Mouse (Mus musculus) hindlimb bud, embryonic 11.5 days (tissue): Measurements from ENCODE around the gene Rnf208.
A peak's percentile ranks its signal among the peaks of the same experiment; 100 is the strongest.

Experiments
- DNase-seq: peaks from one replicate; pipeline ENCODE4 v3.0.0-alpha.2; 2012; ENCODE audit warnings: low read depth, low spot score; ENCODE audit errors: extremely low spot score

Rnf208 gene

GRCm38 (mm10) chr2:25272515-25272914, 30.5 kb downstream of the Rnf208 start:
- no peak for DNase-seq

- no peak for DNase-seq
Measured at GRCm38 (mm10) chr2:25273010-25273409, 31.0 kb downstream of the Rnf208 start.

GRCm38 (mm10) chr2:25278928-25279882, 37.1 kb downstream of the Rnf208 start:
- no peak for DNase-seq

GRCm38 (mm10) chr2:25285551-25285950, 43.5 kb downstream of the Rnf208 start:
- DNase-seq = no peak

GRCm38 (mm10) chr2:25286314-25286713, 44.3 kb downstream of the Rnf208 start:
- no peak for DNase-seq

GRCm38 (mm10) chr2:25286837-25287636, 45.0 kb downstream of the Rnf208 start:
- DNase-seq = no peak

- no peak for DNase-seq
Measured at GRCm38 (mm10) chr2:25287927-25288649, 46.0 kb downstream of the Rnf208 start, which contains the start of gene Tmem210. Gene Tmem210, plus strand, starts transcription at chr2:25288145.

GRCm38 (mm10) chr2:25288734-25289345, 46.8 kb downstream of the Rnf208 start:
- DNase-seq = no peak

- no peak for DNase-seq
Measured at GRCm38 (mm10) chr2:25289651-25290050, 47.6 kb downstream of the Rnf208 start, which contains the start of gene Lrrc26. Gene Lrrc26, plus strand, starts transcription at chr2:25289915.

- no peak for DNase-seq
Measured at GRCm38 (mm10) chr2:25290101-25290815, 48.2 kb downstream of the Rnf208 start.

GRCm38 (mm10) chr2:25290816-25291130, 48.7 kb downstream of the Rnf208 start:
- DNase-seq = no peak

GRCm38 (mm10) chr2:25291184-25292053, 49.4 kb downstream of the Rnf208 start:
- DNase-seq = no peak

GRCm38 (mm10) chr2:25292054-25292544, 50.0 kb downstream of the Rnf208 start:
- DNase-seq = no peak

GRCm38 (mm10) chr2:25292856-25293255, 50.8 kb downstream of the Rnf208 start:
- peak; percentile 44 for DNase-seq

- no peak for DNase-seq
Measured at GRCm38 (mm10) chr2:25293706-25294105, 51.7 kb downstream of the Rnf208 start.
